Comparison of ENCODE assay signal across 8 mouse cellular contexts in genomic region chr17:7827586-7827985, GRCm38 (mm10). TPM values are rescaled to one million over a fixed set of nuclear protein-coding genes. Genes with fewer than 3 reads are reported as not detected.
DNase-seq lines count a peak whose midpoint lies in the region; ATAC-seq lines count a peak whose summit lies in the region.

No protein-coding gene starts in this region.

- WGBS in limb, embryonic 15.5 days = 9% methylated on average over 16 of the region's 16 CpGs
- whole genome bisulfite sequencing in stomach, embryonic 14.5 days = 12% methylated on average over 16 of the region's 16 CpGs

- H3K27me3 ChIP-seq in limb, embryonic 15.5 days = peaks cover 50% of the 10 kb centered on the region
- peaks cover 5% of the 10 kb centered on the region; the same call in 1 of the 2 replicates for H3K27me3 ChIP-seq in stomach, embryonic 14.5 days (ENCODE audit: control insufficient read depth, insufficient read depth, low read length)

- H3K27ac ChIP-seq in limb, embryonic 15.5 days = no peak overlapping the region
- no peak overlapping the region for H3K27ac ChIP-seq in stomach, embryonic 14.5 days (ENCODE audit: low read length)

- no peaks in the 10 kb centered on the region for H3K9me3 ChIP-seq in limb, embryonic 15.5 days
- no peaks in the 10 kb centered on the region for H3K9me3 ChIP-seq in stomach, embryonic 14.5 days (ENCODE audit: control insufficient read depth, low read depth, low read length)

- H3K4me1 ChIP-seq in limb, embryonic 15.5 days = peaks cover 21% of the 10 kb centered on the region
- peaks cover 3% of the 10 kb centered on the region; the same call in 1 of the 2 replicates for H3K4me1 ChIP-seq in stomach, embryonic 14.5 days (ENCODE audit: control insufficient read depth, insufficient read depth, low read length)

- ATAC-seq in limb, embryonic 15.5 days (ENCODE audit: insufficient number of reproducible peaks, low FRiP score, low TSS enrichment, low read depth) = no peak
- no peak for ATAC-seq in stomach, embryonic 14.5 days (ENCODE audit: insufficient number of reproducible peaks, insufficient read depth, low FRiP score, low read depth)

- DNase-seq in layer of hippocampus, postnatal 10 days (ENCODE audit: low spot score in 2 of 2) = peak; percentile 30 to 44
- no peak for DNase-seq in layer of hippocampus, adult 18-20 months (ENCODE audit: low spot score in 2 of 2)
- DNase-seq in embryo, embryonic 10.5 days (ENCODE audit: low spot score) = peak; percentile 36
- DNase-seq in gastrocnemius, postnatal 10 days = peak; percentile 32
- DNase-seq in spleen, adult 12 weeks (ENCODE audit: low spot score) = no peak
- no peak for DNase-seq in left cerebral cortex, adult 8-10 months (ENCODE audit: low spot score in 2 of 2)

- H3K4me3 ChIP-seq in limb, embryonic 15.5 days = peak overlapping the region; percentile 56
- H3K4me3 ChIP-seq in stomach, embryonic 14.5 days (ENCODE audit: low read depth, low read length) = peak overlapping the region; percentile 44

- H3K36me3 ChIP-seq in limb, embryonic 15.5 days = no peaks in the 10 kb centered on the region
- no peaks in the 10 kb centered on the region for H3K36me3 ChIP-seq in stomach, embryonic 14.5 days (ENCODE audit: control insufficient read depth, insufficient read depth, low read length)

- H3K4me2 ChIP-seq in limb, embryonic 15.5 days = peak overlapping the region; percentile 93
- H3K4me2 ChIP-seq in stomach, embryonic 14.5 days (replicated peaks; ENCODE audit: low read depth, low read length) = peak overlapping the region; percentile 88

- 0 out of 2 replicates have a peak overlapping the region, but pooled peaks have one; percentile 7 for H3K9ac ChIP-seq in limb, embryonic 15.5 days
- 0 out of 2 replicates have a peak overlapping the region, but pooled peaks have one; percentile 15 for H3K9ac ChIP-seq in stomach, embryonic 14.5 days (replicated peaks; ENCODE audit: low read depth, low read length)

RNA-seq across cellular contexts. Expression of gene Fndc1, which starts 0.5 kb away (rescaled TPM):
- total RNA-seq in layer of hippocampus, postnatal 10 days (2021) = 10 to 100 TPM; 17.5 to 17.7 TPM
- total RNA-seq in layer of hippocampus, adult 18-20 months (2021) = 1 to 10 TPM; 8.7 to 9.4 TPM
- 100 to 1,000 TPM; 149 to 184 TPM for total RNA-seq in gastrocnemius, postnatal 10 days (2021)
- polyA plus RNA-seq in limb, embryonic 15.5 days (2015; fragmentation: Nextera tagmentation; extraction: Ambion mirVana) = 88.8 and 123 TPM in 2 replicates
- 22.4 and 22.5 TPM in 2 replicates for polyA plus RNA-seq in stomach, embryonic 14.5 days (2014; fragmentation: Nextera tagmentation; extraction: Ambion mirVana)
- total RNA-seq in left cerebral cortex, adult 8-10 months (2022) = 1 to 10 TPM; 3.9 to 6.2 (median 4.9) TPM

Comparison
In these comparisons a context has a peak if more than half of its experiments do, and no peak if none do; other contexts are left out.
1. DNase-seq: peak in layer of hippocampus, postnatal 10 days (2 of 2), embryo, embryonic 10.5 days (single experiment) and gastrocnemius, postnatal 10 days (single experiment); none in layer of hippocampus, adult 18-20 months (0 of 2), spleen, adult 12 weeks (single experiment) and left cerebral cortex, adult 8-10 months (0 of 2).
2. RNA of gene Fndc1, which starts 0.5 kb away (total RNA-seq): 149 to 184 TPM in gastrocnemius, postnatal 10 days; 17.5 to 17.7 TPM in layer of hippocampus, postnatal 10 days, 8.7 to 9.4 TPM in layer of hippocampus, adult 18-20 months and 3.9 to 6.2 TPM in left cerebral cortex, adult 8-10 months; every median in the first group is over 4 times any median in the second.